Mouse (Mus musculus) T-helper 1 cell (primary cell): ENCODE results near the gene Ints6.
"Not testable (repeated sequence)": the region's sequence is repeated elsewhere in the genome, so short reads cannot be mapped to it uniquely, and the experiment has no call there.

ENCODE experiments used
- in situ Hi-C: fragments of 300-600 bp; cut with MboI, MseI; formaldehyde crosslinking; loops from one replicate; pipeline ENCODE4 v1.15.1; 2025; ENCODE audit warnings: high pct_unique_total_duplicates

The Ints6 gene

DNA sequence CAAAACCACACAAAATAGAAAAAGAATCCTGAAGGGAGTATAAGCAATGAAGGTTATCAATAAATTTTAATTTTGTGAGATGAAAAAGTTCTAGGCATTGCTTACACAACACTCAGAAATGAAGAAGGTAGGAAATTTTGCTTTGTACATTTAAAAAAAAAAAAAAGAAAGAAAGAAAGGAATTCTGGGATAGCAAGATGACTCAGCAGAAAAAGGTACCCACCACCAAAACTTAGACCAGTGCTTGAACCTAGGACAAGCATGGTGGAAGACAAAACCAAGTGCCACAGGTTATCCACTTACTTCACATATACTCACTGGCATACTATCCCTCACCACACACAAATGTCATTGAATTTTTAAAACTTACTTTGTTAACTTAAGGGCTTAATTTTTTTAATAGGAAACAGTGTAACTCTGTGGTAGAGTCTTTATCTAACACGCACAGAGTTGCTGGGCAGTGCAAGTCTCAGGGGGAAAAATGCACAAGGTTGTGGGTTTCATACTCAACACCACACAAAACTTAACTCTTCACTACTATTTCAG lies 5.8 kb downstream of the Ints6 start:
- in situ Hi-C loops: no loop called here

DNA sequence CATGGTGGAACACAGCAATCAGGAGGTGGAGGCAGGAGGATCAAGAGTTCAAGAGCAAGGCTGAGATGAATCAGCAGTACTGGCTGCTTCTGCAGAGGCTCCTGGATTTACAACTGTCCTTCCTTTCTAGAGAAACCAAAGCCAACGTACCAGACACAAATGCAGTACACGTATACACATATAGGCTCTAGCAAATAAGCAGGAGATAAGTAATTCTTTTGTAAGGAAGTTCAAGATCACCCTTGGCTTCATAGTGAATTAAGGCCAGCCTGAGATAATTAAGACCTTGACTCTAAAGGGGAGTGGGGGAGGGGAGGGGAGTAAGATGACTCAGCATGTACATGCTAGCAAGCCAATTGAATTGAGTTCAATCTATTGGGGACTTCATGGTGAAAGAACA lies 9.5 kb downstream of the Ints6 start:
- in situ Hi-C loops: no loop called here

DNA sequence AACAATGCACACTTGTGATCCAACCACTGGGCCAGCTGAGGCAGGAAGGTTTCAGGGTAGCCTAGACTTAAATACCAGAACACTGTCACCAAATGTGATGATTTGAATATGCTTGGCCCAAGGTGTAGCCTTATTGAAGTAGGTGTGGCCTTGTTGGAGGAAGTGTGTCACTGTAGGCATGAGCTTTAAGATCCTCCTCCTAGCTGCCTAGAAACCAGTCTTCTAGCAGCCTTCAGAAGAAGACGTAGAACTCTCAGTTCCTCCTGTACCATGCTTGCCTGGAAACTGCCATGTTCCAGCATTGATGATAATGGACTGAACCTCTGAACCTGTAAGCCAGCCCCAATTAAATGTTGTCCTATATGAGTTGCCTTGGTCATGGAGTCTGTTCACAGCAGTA lies 25.3 kb downstream of the Ints6 start:
- in situ Hi-C loops: no loop called here

- in situ Hi-C loops: no loop called here
Measured at GRCm38 (mm10) chr14:62733666-62734065, 27.3 kb downstream of the Ints6 start.

- in situ Hi-C loops: no loop called here
Measured at GRCm38 (mm10) chr14:62731902-62732301, 29.1 kb downstream of the Ints6 start.

DNA sequence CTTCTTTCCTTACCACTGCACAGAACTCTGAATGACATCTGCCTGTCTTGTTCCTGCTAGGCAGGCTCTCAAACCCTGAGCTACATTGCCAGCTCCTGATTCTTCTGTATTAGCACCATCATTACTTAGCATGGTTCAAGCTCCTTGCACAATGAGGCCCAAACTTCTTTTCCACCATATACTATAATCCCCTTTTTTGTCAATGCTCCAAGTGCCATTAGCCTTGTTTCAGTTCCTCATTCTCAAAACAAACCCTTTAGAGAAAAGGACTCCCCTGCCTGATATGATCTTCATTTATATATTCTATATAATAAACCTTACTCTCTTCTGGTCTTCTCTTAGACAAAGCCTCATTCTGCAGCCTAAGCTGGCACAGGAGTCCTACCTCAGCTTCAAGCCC lies 36.4 kb downstream of the Ints6 start:
- in situ Hi-C loops: no loop called here

DNA sequence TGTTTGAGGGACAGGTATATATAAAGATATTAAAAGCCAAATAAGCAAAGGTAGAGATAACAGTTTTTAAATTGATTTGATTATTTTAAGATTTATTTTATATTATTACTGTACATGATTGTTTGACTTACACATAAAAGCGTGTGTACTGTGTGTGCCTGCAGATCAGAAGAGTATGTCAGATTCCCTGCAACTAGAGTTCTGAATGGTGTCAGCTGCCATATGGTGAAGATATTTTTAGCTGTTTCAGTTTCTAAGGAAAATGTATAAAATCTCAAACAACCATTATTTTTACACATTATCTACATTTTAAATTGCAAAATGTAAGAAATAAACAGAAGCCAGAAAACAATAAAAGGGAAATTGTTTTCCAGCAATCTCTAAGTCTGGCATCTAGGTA lies 39.3 kb downstream of the Ints6 start:
- in situ Hi-C loops: no loop called here

- in situ Hi-C loops: no loop called here
Measured at GRCm38 (mm10) chr14:62718161-62718560, 42.8 kb downstream of the Ints6 start.

- in situ Hi-C loops: no loop called here
Measured at GRCm38 (mm10) chr14:62673646-62674045, 87.3 kb downstream of the Ints6 start.

- in situ Hi-C loops: no loop called here
Measured at GRCm38 (mm10) chr14:62664976-62665673, 95.8 kb downstream of the Ints6 start.

DNA sequence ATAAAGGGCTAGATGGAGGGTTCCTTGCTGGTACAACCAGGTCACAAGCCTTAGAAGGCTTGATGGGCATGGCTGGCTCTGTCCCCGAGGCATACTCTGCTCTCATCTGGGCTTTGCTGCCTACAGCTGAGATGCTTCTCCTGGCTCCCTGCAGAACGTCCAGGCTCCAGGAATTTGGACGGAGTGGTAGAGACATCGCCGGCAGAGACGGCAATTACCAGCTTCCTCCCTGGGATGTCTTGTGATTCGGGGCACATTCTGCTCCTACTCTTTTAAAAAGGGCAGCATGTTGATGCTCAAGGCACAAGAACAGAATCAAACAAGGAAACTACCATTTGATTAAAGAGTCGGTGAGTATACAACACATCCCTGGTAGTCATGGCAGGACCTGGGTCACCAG lies 97.6 kb downstream of the Ints6 start, which contains the start of gene Serpine3:
Serpine3 (plus strand) TSS at position 301 of the 400 bp plus-strand sequence.
- in situ Hi-C loops: no loop called here

- in situ Hi-C loops: no loop called here
Measured at GRCm38 (mm10) chr14:62662381-62662780, 98.6 kb downstream of the Ints6 start.

DNA sequence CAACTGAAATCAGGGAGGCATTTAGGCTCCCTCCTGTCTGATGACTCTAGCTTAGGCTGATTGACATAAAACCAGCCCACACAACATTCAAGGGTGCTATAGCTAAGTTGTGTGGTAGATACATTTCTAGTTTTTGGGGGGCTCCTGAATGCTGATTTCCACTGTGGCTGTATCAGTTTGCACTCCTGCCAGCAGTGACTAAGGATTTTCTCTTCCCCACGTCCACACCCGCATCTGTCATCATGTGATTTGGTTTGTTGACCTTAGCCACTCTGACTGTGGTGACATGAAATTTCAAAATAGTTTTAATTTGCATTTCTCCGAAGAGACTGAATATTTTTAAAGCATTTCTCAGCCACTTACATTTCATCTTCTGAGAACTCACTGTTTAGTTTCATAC lies 103.5 kb downstream of the Ints6 start:
- in situ Hi-C loops: no loop called here

GRCm38 (mm10) chr14:62655996-62656395 lies 105.0 kb downstream of the Ints6 start:
- in situ Hi-C loops: no loop called here

- in situ Hi-C loops: no loop called here
Measured at GRCm38 (mm10) chr14:62651771-62652170, 109.2 kb downstream of the Ints6 start.

DNA sequence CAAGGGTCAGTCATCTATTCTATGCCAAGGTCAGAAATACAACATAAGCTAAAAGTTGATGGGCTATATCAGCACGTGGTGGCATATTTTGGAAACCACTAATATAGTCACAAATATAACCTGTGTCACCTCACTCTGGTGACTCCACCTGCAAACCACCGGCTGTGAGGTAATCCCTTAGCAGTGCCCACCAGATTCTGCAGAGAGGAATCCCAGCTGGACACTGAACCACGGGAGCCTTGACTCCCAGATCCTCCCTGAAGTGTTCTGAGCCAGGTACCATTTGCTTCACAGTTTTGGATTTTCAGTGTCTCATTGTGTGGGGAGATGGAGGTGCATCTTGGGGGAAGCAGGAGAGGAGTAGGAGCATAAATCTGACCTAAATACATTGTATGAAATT lies 110.6 kb downstream of the Ints6 start:
- in situ Hi-C loops: no loop called here

DNA sequence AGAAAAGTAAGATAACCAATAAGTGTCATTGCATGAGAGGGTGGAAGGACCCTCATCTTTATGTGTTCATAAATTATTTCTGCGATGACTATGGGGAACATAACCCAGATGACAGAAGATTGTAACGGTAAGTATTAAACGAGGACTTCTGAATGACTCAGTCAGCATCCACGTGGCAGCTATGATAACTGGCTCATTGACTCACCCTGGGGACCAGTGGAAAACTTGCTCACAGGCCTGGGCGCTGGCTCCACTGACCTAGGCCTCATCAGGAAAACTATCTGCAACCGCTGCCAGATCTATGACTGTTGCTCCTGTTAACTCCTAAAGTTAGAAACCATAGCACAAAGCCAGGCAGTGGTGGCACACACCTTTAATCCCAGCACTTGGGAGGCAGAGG lies 112.6 kb downstream of the Ints6 start:
- in situ Hi-C loops: no loop called here

GRCm38 (mm10) chr14:62642368-62642767 lies 118.6 kb downstream of the Ints6 start:
- in situ Hi-C loops: not testable (repeated sequence)

DNA sequence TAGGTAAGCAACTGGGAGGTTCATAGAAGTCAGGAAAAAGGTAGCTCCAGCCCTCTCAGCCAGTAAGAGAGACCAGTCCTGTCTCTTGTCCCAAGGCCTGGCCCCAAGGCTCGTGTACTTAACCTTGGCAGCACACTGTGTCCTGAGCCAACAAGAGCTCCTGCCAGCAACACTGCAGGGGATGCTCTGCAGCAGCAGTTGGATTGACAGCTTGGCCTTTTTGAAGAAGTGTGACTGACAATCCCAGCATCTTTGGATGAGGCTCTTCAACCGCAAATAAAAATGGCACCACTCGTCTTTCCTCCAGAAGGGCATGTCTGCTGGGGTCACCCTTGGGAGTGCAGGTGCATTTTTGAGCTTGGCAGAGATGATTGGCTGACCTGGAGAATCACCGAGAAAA lies 120.6 kb downstream of the Ints6 start:
- in situ Hi-C loops: no loop called here

- in situ Hi-C loops: no loop called here
Measured at GRCm38 (mm10) chr14:62639551-62639950, 121.4 kb downstream of the Ints6 start.

DNA sequence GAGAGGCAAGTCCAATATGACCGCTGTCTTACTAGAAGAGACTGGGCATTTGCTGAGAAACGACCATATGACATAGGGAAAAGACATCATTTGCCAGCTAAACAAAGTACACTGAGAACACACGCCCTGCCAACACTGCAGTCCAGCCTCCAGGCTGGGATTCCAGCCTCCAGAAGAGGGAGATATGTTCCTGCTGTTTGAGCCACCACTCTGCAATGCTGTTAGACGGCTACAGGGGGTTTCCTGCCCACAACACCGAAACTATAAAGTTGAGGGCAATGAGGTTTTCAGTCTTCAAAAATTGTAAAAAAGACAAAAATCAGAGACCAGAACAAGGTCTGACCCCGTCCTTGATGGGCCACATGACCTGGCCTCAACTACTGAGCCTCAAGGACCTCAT lies 121.9 kb downstream of the Ints6 start:
- in situ Hi-C loops: no loop called here

- in situ Hi-C loops: no loop called here
Measured at GRCm38 (mm10) chr14:62638345-62638702, 122.6 kb downstream of the Ints6 start.

DNA sequence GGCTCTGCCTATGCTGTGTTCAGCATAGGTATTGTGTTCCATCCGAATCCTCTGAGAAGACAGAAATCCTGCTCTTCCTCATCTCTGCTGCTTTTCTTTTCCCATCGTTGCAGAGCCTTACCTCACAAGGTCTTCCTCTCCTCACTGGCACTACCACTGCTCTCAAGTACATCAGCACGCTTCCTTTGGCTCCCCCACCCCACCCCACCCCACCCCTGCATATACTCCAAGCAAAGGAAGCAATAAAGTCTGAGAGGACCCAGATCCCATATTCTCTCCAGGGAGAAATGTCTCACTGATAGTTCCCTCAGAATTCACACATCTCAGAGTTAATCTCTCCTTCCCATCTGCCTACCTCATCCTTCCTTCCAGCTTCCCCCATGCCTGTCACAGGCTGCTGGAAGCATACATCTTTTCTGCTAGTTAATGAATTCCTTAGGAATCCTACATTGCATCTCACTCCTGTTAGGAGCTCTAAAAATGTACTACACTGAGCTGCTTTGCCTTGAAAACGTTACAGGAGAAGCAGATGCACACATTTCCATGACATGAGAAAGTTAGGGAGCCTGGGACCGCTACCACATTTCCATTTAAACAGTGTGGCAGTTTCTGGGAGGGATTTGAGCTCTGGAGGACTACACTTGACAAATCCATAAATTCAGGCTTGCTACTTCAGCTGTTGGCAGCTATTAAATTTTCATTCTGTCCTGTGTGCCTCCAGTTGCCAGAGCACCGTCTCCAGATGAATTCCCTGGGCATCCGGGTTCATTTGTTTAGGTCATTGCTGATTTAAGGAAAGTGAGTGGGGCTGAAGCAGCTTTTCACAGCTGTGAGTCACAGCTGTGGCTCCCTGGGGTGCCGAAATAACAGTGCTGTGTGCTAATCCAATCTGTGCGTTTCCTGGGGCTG lies 123.3 kb downstream of the Ints6 start:
- in situ Hi-C loops: no loop called here
